Mouse (Mus musculus) stomach, postnatal 0 days (tissue): ENCODE measurements around the gene Fli1.

ENCODE experiments used
- CTCF ChIP-seq: IDR thresholded peaks from 2 replicates; pipeline ENCODE4 v1.5.1; 2016; ENCODE audit warnings: antibody characterized with exemption, low read depth, mild to moderate bottlenecking, moderate library complexity
- EP300 ChIP-seq: optimal IDR thresholded peaks from 2 replicates; pipeline ENCODE3; 2016; ENCODE audit warnings: antibody characterized with exemption

- TF ChIP-seq CTCF (no peak), EP300 (no peak)
Observed at GRCm38 (mm10) chr9:32495643-32495997, 47.0 kb downstream of the Fli1 start.
